Mouse (Mus musculus): ENCODE data around the gene Txndc2.
A peak's percentile ranks its signal among the peaks of the same experiment; 100 is the strongest.
"Not testable (repeated sequence)": the region's sequence is repeated elsewhere in the genome, so short reads cannot be mapped to it uniquely, and the experiment has no call there.

Gene Txndc2

DNA sequence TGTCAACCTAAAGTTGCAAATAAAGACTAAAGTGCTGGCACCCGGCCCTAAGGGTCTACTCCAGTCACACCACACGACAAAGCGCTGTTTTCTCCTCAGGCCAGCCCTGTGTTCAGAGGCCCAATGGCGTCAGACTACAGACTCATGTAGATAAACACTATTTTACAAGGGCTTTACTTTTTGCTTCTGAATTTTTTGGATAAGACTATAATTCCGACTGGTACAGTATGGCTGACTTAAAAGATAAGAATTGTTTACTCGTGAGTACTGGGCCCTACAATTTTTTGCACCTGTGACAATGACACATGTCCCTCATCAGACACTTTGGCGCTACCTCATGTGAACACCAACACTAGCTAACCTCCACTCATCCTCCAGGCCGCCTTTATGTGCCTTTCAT, 14.1 kb upstream of the Txndc2 start:
- DNase-seq (ENCODE audit: low spot score), result no peak

DNA sequence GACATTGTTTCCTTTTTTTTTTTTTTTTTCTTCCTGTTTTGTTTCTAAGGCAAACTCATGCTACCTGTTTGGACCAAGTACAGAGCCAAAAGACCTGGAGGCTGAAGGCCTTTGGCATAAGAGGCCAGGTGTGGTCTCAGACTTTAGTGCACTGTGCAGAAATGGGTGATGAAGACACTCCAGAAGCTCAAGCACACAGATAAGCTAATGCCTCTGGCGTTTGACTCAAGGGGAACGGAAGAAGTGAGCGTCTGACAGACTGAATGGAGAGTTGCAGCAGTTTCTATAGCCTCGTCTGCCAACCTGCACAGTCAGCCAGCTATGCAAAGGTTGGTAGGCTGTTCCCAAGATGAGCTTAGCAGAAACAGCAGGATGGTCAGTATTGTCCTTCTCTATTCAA, 13.6 kb upstream of the Txndc2 start:
- DNase-seq (ENCODE audit: low spot score), result no peak

DNA sequence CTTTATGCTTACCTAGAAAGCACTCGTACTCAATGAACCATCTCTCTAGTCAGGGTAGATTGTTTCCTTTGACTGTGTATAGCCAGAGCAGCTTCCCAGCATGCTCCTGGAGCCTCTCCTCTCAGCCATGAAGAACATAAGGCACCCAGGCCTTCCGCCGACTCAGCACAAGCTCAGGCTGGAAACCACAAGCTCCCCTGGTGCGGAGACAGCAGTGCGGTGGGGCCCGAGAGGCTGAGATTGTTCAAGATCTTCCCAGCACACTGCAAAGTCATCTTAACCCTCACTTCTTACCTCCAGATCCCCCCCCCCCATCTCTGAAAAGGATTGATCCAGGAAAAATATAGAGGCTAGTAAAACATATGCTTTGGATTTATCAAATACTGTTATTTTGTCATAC, 8.6 kb upstream of the Txndc2 start:
- DNase-seq (ENCODE audit: low spot score), result no peak

DNA sequence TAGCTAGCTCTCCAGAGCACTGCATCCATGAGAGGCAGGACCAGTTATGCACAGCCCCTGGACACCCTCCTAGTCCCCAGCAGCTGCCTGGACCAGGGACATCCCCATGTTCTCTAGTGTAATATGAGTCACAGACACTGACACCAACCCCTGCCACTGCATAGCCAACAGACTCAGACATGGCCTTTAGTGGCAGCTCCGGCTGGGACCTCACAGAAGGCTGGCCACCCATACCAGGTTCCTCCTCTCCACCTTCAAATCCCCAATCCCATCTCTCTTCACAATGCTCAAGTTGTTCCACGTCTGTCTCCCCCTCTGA, 7.2 kb upstream of the Txndc2 start:
- DNase-seq (ENCODE audit: low spot score), result no peak

DNA sequence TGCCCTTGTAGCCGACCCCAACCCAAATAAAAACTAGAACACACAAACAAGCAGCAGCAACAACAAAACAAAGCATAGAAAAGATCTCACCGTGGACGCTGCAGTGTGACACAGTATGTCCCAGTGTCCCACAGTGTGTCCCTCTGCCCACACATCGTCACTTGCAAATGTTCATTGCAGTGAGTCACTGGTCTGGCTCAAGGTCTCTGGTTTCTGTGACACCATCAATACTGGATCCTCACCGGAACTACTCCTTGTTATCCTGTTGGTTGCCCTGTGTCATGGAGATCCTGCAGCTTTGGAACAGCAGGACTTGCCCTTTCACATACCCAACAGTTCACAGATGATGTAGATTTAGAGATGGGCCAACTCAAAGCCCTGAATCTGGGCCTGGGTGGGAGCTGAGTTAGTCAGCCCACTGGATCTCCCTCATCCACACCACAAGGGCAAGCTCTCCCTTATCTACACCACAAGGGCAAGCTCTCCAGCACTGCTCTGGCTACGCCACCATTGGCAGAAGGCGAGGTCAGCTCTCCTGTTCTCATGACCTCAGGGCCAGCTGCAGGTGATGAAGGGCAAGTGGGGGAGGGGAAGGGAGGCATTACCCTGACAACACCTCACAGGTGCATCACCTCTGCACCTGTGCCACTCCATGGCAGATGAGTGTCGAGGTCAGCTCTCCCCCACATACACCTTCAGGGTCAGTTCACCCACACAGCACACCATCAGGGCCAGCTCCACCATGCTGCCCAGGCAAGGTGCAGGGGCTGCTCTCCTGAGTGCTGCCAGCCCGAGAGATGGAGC, 6.6 kb upstream of the Txndc2 start:
- no peak for DNase-seq (ENCODE audit: low spot score)

DNA sequence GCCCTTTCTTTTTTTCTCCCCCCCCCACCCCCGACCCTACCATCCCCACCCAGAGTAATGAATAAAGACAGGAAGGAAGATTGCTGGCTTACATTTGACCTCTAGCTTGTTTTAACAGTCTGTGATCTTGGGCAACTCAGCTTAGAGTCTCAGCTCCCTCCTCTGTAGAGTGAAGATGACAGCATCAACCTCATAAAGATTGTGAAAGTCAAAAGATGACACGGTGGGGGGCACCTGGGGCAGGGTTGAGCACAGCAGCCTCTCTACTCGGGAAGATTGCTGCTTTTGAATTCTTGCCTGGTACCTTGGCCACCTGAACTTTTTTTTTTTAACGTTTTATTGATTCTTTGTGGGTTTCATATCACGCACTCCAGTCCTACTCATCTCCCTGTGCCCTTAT, 6.0 kb upstream of the Txndc2 start:
- no peak for DNase-seq (ENCODE audit: low spot score)

DNA sequence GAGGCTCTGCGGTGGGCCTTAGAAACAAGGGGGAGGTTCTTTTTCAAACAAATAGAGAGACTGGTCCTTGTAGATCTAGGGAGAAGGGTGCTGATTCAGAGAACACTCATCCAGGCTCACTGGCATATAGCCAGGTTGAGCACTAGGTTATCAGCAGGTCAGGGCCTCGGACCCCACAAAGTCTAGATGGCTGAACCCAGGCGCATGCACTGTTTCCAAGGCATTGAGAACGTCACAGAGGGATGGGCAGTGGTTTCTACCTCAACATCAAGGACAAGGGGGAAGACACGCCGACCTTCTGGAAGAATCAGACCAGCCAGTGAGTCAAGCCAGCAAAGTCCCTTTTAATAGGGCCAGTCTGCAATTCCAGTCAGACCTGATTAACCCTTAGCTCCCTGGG, 5.3 kb upstream of the Txndc2 start:
- DNase-seq (ENCODE audit: low spot score), result no peak

DNA sequence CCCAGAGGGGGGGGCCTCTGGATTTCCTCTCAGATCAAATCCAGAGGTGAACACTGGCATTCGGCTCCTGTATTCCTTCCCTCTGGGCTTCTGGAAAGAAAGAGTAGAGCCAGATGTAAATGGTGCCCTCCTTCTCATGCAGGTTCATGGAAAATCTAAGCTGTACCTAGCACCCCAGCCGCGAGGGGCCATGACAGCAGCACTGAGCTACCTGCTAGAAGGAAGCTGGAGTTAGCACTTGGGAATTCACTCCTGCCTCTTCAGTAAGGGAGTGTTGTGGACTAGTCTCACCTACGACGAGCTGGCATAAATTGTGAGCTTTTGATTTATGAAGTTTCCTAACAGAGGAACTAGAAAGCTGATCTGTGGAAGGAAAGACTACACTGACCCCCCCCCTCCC, 1.6 kb upstream of the Txndc2 start:
- DNase-seq (ENCODE audit: low spot score), result no peak

DNA sequence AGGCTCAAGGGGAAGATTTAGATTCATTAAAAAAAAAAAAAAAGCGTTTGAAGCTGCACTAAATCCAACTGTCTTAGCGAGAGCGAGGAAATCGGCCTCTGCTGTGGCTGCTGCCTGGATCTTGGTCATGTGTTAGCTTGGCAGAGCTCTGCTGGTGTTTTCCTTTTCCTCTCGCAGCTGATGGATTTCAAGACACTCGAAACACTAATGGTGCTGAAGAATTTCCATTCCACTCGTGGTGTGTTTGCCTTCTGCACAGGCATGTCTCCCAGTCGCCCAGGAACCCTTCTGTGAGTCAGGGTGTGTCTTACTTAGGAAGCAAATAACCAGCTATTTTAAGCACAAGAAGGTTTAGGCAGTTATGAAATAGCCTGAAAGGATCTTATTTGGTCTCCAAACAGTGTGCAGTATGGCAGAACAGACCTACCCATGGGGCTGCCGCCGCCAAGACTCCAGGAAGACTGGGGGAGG, 1.1 kb upstream of the Txndc2 start:
- DNase-seq (ENCODE audit: low spot score), result no peak

DNA sequence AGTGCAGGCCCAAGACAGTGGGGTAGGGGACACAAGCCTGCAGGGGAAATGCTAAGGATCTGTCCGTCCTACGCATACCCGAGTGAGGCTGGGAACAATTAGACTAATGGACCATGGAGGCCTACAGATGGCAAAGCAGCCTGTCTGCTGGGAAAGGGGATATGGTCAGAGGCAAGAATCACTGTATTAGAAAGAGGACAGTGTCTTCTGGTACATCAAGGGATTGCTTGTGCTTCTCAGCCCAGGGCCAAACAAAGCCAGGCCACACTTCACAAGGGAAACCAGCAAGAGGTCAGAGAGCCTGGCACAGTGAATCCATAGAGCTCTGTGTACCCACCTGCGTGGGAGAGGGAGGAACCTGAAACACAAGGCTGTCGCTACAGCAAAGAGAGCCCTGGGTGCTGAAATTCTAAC, 617 bp upstream of the Txndc2 start:
- no peak for DNase-seq (ENCODE audit: low spot score)

DNA sequence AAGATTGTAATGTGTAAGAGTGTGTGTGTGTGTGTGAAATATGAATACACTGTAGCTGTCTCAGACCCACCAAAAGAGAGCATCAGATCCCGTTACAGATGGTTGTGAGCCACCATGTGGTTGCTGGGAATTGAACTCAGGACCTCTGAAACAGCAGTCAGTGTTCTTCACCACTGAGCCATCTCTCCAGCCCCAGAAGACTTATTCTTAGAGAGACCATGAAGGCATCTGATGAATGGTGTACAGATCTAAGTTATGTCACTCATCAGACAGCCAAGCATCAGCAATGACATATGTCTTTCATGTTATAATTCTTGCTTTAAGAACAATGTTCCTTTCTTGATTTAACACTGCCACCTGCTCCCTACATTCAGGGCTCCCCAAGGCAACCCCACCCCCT, 2.8 kb downstream of the Txndc2 start:
- DNase-seq (ENCODE audit: low spot score), result no peak

DNA sequence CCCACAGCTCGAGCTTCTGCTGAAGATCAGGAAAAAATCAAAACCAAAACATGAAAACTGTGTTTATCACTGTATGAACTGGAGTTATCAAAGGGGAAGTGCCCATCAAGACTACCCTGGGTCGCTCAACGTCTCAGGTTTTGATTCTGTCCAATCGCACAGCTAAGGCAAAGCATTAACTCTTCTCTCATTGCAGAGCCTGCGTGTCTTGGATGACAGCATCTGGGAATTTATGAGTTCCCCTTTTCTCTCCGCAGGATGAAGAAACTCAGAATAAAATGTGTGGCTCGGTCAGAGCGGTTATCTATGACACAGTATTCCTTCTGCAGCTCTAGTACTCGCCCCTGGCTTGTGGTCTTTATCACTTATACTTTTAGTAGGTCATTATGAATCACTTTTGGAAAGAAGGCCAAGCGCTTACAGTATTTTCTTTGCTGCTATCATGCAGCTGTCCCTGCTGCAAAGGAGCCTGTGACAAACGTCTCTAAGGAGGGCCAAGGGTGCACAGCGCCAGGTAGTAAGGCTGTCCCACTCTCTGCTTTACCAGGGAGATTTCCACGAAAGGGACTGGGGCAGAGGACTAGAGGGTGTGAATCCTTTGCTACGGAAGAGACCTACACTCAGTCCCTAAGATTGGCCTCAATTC, 6.1 kb downstream of the Txndc2 start:
- DNase-seq (ENCODE audit: low spot score), result no peak

DNA sequence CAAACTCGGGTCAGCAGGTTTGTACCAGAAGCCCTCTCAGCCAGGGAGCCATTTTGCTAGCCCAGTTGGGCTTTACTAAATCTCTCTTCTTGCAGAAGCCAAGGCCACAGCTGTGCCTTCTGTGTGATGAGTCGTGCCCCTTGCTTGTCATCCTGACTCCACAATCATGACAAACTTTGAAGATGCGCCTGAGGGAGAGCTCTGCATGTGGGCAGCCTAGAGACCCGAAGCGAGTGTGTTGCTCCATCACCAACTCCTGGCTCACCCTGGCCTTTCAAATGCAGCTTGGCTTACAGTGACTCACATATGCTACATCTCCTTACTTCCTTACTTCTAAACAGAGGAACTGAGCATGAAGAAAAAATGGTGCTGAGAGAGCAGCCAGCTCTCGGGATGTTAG, 12.0 kb downstream of the Txndc2 start:
- no peak for DNase-seq (ENCODE audit: low spot score)

DNA sequence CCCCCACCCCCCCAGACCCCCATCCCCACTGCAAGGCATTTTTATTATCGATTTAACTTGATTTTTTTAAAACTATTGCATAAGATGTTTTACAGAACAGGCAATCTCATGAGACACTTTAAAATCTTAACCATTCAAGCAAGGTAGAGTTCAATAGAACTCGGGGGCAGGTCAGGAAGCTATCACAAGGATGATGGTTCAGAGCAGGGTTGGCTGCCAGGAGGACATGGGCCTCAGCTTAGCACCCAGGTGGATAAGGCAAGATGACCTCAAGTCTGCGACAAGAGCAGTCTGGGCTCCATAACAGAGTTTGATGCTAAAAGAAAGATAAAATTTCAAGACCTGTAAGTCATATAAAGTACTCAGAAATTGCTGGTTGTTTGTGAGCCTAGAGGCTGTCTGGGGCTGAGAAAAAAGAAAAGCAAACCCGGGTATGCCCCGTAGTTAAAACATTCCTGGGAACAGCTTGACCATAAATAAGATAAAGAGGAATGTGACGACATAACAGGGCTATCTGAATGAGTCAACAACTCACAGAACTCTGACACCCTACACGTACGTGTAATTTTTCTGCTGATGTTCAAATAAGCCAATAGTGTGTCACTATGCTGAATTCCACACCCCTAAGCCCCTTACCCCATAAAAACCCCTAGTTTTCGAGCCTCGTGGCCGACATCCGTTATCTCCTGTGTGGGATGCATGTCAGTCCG, 13.0 kb downstream of the Txndc2 start:
- not testable (repeated sequence) for DNase-seq (ENCODE audit: low spot score)

DNA sequence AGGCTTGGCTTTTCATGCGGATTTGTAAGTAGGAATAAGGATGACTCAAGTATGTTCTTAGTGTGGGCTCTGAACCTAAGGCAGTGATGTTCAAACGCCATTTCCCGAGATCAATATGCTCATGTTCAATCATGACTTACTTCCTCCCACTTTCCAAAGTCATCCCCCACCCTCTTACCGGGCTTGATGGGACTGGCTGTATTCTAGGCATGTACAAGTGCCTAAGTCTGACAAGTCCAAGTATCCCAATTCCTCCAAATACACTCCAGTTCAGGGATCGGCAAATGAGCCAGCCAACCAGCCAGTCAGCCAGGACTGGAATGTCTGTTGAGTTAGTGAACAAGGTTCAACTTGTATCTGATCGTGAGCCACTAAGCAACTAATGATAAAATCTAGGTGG, 15.7 kb downstream of the Txndc2 start:
- DNase-seq (ENCODE audit: low spot score), result no peak

DNA sequence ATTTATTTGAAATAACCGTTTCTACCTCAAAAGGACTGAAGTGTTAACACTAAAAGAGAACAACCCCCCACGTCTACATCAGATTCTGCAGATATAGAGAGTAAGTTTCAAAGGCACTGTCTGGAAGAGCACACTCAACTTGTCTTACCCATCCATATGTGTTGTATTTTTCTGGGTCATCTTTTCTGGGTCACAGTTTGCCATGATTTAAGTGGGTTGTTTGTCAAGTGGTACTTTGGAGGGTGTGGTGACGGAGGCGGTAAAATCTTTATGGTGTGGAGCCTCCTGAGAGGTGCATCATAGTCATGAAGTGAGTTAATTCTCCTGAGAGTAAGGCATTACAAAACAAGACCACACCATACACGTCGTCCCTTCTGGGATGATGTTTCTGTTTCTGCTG, 16.4 kb downstream of the Txndc2 start:
- DNase-seq (ENCODE audit: low spot score), result no peak

DNA sequence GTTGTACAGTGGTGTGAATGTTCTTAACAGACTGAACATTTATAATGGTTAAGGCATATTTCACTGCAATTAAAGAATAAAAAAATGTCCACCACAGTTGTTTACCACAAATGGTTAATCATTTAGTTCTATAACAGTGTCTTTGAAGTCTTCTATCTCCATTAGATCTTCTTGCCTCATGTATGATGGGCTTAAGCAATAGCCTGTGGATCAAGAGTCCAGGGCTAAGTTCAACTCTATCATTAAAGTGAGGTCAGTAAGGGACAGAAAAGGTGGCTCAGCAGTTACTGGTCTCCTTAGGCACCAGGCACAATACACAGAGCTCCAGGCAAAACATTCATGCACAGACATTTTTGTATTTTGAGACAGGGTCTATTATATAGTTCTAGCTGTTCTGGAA, 18.8 kb downstream of the Txndc2 start:
- no peak for DNase-seq (ENCODE audit: low spot score)

DNA sequence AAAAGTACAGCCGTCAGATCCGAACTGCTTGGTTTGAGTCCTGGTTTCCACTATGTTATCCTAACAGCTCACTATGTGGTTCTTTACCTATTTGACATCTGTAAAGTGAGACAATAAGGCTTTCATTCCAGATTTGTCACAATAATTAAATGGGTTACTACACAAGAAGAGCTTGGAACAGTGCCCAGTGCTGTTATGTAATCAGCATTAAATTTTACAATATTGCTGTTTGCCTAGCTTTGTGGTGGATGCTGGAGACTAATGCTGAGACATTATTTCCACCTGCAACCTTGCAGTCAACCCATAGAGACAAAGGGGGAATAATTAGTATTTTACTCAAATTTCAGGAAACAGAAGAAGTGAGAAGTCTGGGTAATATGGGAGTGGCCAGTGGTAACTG, 23.5 kb downstream of the Txndc2 start:
- no peak for DNase-seq (ENCODE audit: low spot score)

DNA sequence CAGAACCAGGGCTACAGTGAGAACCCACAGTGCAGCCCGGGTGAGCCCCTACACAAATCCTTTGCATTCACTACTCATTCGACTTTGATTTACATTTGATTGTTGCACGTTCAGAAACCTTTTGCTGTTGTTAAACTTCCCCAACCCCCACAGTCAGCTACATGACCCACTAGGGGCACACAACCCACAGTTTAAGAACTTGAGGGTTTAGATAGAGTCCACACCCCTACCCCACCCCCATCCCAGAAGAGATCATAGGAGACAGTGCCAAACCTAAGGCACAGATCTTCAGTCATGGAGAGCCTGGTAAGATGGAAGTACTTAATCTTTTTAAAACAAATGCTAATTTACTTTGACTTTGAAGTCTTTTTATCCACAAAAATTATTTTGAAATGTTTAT, 26.3 kb downstream of the Txndc2 start:
- DNase-seq (ENCODE audit: low spot score), result no peak

DNA sequence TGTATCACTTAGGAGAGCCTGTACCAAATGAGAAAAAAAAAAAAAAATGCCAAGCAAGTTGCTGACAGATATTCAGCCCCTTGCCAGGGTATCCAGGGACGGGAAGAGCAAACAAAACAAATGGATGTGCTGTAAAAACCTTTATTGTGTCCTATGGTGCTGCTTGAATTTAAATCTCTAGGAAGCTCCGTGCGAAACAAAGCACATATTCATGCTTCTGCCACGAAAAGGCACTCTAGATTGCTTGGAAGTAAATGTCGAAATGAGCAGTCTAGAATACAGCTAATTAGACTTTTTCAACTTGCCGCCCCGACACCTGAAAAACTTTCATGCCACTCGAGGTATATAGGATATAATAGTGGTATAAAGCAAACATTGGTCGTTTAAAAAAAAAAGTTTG, 27.5 kb downstream of the Txndc2 start:
- no peak for DNase-seq (ENCODE audit: low spot score)

DNA sequence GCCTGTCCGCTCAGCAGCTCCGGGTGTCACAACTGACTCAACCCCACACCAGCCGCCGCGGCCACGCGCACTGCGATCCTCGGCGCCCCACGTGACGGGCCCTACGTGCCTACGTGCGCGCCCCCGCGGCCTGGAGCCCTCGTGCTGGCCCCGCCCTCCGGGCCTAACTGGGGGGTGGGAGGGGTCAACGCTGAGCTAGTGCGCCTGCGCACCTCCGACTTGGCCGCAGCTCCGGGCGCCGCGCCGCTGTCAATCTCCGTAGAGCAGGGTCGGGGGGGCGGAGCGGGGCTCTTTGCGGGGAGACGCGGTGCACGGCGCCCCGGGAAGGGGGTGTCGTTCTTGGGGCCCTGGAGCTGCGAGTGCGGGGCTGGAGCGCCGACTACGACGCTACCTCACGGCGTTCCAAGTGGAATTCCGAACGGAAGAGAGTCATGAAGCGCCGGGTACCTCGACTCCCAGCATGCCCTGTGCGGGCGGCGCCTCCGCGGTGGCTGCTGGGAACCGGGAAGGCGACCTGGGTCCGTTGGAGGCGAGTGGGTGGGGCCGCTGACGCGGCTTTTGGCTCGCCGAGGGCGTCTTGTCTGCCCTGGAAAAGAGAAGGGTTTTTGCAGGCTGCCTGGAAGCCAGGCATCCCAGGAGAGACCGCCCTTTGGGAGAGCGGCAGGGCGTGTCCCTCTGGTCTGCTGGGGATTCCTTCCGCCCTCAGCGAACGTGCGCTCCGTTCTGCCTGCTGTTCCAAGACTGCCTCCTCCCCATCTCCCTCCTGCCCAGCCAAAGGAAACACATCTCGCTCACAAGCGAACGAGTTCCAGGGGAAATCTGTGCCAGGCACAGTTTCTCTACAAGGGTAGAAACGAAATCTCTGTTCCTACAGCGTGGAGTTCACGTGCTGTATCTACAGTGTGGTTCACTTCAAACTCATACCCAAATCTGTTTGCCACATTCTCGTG, 28.2 kb downstream of the Txndc2 start, which contains the start of gene Vapa:
TSS of gene Vapa (minus strand) at position 93 of the 950 bp plus-strand sequence.
- peak; percentile 95 for DNase-seq (ENCODE audit: low spot score)

DNA sequence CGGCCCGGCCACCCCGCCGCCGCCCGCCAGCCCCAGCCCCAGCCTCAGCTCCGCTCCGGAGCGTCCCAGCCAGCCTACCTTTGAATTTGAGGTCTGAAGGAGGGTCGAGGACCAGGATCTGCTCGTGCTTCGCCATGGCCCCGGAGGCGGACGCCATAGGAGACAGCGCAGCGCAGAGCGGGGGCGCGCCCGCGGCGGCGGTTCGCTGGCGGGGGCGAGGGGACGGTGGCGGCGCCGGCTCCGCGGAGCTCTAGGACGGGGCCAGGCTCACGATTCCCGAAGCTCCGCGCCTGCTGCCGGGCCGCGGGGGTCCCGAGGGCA, 28.9 kb downstream of the Txndc2 start:
- DNase-seq (ENCODE audit: low spot score), result peak; percentile 13

Measured in urinary bladder, postnatal 10 days (tissue).